Mouse (Mus musculus) adrenal gland, adult 8-10 months (tissue): ENCODE data around the gene Zfp639. TPM values are rescaled to one million over a fixed set of nuclear protein-coding genes. Genes with fewer than 3 reads are reported as not detected.
A peak's percentile ranks its signal among the peaks of the same experiment; 100 is the strongest.

Source experiments
- DNase-seq: peaks from one replicate; pipeline ENCODE4 v3.0.0; 2022
- total RNA-seq, 4 experiments: library from RNA; stranded (reverse); gene quantifications; 2 replicates each; pipeline ENCODE4 v1.2.4; 2022

Gene Zfp639
- 10 to 100 TPM; 30.3 to 51.2 (median 37.4) TPM for total RNA-seq

DNA sequence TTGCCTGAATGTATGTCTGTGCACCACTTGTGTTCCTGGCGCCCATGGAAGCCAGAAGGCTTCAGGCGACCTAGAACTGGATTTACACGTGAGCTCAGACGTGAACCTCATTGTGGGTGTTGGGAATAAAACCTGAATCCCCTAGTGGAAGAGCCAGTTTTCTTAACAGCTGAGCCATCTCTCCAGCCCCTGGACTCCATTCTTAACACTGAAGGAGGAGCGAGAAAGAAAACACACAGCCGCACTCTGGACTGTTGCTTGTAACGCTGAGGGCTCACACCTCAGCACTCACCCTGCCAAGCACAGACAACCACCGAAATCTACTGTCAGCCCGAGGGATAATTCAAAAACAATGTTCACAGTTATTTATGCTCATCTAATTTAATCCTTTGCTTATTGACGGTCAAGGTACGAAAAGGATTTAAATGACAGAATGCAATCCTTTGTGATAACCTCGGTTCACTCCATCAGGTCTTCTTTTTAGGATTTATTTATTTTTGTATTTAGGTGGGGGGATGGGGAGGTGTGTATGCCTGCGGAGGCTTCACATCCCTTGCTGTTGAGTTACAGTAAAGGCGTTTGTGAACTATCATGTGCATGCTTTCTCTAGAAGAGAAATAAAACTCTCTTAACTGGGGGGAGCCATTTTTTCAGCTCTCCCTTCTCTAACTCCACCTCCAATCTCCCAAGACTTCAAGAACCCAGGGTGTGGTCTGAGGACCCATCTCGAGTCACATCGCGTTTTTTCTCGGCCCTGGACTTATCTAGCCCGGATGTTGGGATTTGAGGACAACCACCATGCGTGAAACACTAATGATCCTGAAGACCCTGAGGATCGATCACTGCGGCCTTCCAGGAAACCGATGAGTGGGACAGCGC is at the start of gene Zfp639:
Gene Zfp639, plus strand, starts transcription at position 764 of the 879 bp plus-strand sequence.
- DNase-seq: no peak

DNA sequence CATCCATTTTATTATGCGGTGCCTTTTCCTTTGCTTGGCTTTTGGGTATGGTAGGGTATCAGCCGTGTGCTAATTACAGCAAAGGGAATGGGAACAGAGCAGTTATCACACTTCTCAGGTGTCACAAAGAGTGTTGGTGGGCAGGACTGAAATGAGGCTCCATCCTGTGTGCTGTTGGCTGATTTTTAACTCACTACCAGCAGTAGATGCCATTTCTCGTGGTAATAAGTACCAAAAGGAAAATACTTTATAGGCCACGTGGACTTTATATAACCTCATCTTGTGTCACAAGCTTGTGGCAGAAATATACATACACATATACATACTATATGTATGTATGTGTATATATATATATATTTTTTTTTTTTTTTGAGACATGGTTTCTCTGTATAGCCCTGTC is 42.7 kb upstream of the Zfp639 start:
- DNase-seq: no peak

DNA sequence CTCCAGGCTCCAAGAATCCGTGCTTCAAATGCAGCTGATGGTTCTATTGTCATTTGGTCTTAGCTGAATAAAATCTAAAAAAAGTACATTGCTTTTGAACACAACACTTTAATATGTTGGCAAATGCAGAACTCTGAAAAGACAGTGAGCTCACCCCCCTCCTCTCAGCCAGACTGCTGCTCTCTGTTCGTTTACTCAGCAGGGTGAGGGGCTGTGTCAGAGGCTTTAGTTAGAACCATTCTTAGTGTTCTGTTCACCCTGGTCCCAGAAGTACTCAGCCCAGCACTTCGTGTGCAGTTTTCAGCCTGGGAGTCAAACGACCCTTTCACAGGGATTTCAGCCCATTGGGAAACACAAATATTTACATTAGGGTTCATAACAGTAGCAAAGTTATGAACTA is 41.6 kb upstream of the Zfp639 start:
- DNase-seq: no peak

DNA sequence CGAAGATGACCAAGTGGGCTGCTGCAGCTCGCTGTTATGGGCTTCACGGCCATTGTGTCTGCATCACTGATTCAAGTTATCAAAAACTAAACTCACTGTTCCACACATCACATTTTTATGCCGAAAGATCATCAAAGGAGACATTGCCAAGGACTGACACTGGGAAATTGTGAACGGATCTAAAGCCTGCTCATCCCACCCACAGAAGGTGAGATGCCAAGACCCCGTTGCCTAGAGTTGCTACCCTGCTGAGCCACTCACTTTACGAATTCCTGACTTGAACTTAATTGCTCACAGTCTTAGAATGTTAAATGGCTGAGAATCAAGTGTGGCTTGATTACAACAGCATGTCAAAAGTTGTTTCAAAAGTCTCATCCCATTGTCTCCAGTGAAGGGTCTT is 39.6 kb upstream of the Zfp639 start:
- no peak for DNase-seq

DNA sequence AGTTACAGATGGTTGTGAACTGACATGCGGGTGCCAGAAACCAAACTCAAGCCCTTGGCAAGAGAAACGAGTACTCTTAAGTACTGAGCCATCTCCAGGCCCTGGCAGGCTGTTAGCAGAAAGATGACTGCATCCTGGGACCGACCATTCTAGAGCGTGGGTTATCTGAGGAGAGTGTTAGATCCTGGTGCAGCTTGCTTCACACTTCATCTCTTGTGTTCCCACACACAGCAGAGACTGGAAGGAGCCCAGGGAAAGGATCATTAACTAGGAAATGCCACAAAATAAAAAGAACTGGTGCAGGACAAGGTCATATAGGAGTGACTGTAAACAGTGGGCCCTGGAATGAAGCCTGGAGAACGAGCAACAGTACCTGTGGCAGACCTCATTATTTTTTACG is 39.0 kb upstream of the Zfp639 start:
- no peak for DNase-seq

DNA sequence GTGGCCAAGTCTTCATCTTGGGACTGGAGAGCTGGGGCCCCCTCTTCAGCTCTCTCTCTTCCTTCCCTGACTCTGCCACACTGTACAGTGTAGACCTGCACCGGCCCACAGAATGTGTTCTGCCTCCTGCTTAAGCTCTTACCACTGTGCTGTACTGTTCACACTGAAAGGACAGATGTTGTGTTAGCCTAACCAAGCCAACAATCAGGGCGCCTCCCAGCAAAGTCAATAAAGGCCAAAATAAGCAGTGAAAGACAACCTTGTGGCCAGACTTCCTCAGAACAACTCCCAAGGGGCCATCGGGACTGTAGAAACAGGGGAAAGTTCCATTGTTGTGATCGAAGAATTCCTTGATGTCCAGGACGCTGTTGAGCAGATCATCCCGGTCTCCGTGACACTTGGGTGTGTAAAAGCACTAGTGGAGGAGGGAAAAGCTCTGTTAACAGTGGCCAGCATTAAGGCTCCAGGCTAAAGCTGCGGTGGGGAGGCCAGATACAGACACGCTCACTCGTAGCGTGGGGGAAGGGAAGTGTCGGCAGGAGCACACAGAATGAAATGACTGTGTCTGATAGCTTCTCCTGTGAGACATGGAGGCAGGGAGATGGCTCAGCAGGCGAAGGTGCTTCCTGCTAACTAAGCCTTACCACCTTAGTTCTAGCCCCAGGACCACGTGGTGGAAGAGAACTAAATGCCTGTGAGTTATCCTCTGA is 37.7 kb upstream of the Zfp639 start:
- no peak for DNase-seq

DNA sequence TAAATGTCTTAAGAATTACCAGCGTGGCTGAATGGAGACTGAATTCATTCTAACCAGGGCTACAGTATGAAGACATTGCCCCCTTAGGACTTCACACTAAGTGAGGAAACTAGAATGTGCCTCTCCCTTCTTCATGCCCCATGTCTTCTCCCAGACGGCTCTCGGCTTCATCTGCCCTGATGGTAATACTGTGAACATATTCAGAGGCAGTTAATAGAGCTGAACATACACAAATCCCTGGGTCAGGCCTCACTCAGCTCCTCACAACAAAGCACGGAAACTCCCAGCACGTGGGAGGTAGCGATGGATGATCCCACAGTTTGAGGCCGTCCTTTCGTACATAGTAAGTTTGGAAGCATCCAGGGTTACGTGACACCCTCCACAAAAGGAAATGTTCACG is 36.9 kb upstream of the Zfp639 start:
- DNase-seq: no peak

DNA sequence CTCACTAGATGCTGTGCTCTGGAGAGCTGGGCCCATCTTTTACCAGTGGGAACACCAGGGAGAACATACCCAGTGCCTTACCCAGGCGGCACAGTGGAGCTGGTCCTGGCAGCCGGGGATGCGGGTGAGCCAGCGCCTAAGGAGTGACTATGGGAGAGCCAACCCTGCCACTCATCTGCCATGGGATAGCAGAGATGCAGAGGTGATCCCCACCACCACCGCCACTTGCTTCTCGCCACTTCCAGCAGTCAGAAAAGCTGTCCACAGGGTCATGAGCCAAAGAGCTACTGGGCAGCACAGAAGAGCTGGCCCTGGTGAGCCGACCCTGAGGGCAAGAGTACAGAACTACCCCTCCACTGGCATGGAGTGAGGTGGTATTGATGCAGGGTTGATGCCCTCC is 30.1 kb upstream of the Zfp639 start:
- no peak for DNase-seq

DNA sequence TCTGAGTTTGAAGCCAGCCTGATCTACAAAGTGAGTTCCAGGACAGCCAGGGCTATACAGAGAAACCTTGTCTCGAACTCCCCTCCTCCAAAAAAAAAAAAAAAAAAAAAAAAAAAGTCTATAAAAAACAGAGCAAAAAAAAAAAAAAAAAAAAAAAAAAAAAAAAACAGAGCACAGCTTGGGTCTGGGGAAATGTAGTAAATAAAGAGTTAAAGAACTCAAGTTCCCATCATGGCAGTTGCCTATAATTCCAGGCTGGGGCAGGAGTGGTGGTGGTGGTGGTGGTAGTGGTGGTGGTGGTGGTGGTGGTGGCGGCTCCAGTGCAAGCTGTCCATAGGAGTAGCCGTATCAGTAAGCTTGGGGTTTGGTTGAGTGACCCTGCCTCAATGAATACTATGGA is 27.0 kb upstream of the Zfp639 start:
- no peak for DNase-seq

DNA sequence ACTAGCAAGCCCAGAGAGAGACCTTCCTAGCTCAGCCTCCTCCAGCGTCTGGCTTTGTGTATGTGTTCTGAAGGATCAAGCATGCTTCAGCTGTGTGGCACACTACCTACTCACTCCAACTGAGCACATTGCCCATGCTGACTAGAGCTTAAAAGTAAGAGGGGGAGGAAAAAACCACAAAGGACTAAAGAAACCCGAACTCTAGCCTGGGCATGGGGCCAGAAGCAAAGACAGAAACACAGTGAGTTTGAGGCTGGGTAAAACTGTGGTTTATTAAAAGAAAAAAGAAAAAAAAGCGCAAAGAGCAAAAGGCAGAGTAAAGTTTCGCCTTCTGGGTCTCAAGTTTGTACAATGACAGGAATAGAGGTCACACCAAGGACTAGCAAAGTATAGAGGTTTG is 23.5 kb upstream of the Zfp639 start:
- no peak for DNase-seq

DNA sequence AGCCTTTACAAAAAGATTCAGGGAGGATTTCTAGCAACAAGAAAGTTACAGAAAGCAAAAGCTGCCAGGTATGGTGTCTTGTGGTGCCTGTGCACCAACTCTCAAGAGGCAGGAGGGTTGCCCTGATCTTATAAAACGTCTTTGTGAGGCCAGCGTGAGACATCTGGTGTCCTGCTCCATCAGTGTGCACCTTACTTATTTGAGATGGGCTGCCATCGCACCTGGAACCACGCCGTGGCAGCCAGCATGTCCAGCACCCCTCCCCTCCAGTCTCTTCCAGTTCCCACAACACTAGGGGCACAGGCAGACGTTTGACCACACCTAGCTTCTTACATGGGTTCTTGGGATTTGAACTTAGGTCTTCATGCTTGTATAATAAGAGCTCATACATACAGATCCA is 21.9 kb upstream of the Zfp639 start:
- DNase-seq: no peak

DNA sequence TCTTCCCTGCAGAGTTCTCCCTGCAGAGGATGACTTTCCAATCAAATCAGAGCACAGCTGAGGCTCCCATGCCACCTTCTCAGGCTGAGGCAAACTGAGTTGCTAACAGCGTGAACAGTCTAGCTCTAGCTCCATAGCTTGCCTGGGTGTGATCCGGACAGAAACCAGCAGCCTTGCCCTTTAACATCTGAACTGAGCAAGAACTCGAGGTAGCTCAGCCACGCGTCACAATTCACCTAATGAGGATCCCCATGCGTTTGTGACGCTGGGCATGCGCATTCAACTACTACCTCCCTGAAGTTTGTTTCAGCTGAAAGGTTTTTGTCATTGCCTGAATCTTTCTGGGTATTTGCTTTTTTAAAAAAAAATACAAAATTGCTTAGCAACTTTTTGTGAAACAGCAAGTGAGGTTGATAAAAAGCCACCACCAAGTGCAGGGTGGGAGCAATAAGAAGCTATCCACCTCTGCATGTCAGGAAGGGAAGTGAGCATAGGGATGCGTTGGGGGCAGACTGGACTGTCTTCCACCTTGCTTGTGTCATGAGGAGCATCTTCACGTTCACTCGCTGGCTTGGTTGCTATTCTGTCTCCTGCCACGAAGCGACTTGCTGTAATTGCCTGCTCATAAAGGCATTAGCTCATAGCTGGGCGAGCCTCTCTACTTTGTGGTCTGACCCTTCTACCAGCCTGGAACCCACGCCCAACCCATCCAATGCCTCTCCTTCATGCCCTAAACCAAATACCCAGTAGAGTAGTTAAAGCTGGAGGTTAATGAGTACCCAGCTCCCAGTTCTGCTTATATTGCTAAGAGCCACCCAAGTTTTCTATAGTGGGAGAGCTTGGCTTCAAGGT is 19.8 kb upstream of the Zfp639 start:
- DNase-seq: no peak

DNA sequence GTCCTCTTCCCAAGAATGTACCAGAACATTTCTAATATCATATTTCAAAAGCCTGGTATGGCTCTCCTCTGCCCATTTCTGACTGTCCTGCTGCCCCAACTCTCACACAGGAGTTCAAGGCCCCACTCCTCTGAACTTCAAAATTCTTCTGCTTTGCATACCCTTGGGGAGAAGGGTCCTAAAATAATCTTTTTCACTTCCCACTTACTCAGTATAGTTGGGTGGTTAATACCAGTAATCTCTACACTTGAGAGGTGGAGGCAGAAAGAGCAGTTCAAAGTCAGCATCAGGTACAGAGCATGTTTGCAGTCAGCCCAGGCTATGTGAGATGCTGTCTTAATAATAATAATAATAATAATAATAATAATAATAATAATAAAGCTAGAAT is 19.1 kb upstream of the Zfp639 start:
- no peak for DNase-seq

DNA sequence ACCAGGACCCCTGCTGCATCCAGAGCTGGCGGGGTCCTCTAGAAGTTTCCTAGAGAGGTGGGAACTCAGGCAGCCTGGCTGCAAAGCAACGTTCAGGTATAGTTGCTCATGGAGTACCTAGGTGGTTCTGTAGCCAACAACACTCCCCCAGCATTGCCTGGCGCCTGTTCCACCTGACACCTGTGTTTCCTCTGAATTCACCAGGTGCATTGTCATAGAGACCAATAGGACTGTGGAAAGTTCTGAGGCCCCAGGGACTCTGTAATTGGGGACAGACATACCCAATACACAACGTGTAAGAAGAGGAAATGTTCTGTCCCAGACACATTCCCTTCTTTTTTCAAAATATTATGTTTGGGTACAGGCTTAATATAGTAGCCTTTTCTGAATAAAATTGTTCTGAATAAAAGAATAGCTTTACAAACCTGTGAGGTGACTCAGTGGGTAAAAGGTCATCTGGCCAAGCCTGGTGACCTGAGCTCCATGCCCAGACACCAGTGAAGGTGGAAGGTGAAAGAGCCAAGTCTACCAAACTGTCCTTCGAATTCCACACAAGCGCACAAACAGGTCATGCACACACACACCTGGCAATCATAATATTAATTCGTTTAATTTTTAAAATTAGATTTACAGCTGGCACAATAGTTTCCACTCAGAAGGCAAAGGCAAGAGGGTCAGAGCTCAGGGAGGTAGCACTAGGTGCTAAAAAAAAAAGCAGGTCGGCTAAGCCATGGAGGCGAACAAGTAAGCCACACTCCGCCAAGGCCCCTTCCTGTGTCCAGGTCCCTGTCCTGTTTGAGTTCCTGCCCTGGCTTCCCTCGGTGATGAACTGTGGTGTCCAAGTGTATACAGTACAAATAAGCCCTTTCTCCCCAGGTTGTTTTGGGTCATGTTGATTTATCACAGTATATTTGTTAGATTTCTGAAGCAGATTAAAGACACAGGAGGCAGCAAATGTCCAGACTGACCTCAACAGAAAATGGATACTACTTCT is 17.7 kb upstream of the Zfp639 start, which contains the start of gene Kcnmb3:
Gene Kcnmb3, minus strand, starts transcription at position 135 of the 994 bp plus-strand sequence.
- no peak for DNase-seq

DNA sequence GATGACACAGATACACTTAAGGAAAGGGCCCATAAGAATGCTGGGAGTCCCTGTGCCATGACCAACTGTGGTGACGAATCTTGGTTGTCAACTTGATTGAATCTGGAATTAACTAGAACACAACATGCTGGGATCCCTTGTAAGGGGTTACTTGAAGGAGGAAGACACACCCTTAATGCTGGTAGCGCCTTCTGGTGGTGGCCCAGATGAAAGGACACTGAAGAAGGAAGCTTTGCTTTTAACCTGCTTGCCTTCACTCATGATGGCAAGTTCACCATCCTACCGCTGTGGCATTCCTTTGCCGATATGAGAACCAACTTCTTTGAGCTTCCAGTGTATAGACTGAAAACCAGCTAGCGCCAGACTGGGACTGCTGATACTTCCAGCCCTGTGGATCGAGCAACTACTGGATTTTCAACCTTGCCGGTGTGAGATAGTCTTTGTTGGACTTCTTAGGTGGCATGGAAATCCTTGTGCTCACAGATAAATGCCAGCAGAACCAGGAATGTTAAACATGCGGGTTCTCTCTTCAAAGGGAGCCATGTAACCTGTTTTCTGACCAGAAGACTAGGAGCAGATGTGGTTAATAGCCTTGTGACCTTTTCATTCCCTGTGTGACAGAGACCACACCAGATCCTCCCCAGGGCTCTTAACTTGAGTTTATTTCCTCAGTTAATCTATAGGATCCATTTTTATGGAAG is 15.5 kb upstream of the Zfp639 start:
- DNase-seq: no peak

DNA sequence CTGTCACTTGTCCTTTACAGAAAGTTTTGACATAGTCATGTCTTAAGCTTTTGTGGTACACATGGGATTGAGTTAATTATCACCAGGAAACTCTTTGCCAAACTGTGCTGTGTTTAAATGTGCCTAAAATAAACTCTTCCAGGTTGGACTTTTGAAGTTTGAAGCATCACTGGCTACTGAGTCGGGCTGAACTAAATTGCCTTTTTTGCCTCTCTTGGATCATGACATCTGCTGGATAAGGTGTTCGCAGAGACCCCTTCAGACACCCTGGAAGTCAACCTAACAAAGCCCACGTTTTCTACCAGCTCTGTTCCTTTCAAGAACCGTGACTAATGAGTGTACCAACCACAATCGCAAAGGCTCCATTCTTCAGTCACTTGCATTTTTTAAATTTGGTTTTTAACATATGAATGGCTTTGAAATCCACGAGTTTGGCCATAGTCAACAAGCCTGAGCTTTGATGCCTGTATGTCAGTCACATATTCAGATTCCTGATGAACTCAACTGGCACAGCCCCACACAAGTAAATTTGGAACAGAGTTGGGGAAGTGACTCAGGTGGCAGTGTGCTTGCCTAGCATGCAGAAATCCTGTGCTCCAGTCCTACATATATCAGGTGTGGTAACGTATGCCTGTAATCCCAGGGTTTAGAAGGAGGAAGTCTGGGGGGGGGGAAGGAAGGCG is 14.8 kb upstream of the Zfp639 start:
- no peak for DNase-seq

DNA sequence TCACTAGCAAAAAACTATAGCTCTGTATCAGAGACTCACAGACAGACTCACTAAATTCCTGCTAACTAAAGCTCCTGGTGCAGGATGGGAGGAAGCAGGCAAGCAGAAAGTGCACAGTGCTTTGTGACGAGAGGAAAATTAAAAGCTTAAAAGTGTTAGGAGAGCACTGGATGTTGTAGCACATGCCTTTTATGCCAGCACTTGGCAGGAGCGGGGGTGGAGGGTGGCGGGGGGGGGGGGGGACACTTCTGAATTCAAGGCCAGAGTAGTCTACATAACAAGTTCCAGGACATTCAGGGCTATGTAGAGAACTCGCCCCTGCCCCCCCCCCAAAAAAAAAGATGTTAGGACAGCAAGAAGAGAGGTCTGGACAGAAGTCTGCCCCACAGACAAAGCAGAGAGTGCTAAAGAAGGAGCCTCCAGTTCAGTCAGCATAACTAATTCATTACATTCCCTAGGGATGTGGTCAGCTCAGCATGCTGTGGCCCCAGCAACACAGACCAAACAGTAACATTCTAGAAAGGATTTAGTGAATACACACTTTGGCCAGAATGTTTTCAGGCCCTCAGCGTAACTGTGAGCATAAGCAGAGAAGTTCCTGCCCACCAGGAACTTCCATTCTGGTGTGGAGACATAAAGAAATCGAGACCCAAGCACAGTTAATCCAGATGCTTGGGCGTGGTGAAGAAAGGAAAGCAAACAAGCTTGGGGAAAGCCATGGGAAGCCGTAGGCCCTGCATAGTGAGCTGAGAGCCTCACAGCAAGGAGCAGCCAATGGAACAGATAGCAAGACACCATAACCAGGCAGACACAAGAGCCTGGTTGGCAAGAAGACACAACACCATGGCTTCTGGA is 14.0 kb upstream of the Zfp639 start:
- no peak for DNase-seq

DNA sequence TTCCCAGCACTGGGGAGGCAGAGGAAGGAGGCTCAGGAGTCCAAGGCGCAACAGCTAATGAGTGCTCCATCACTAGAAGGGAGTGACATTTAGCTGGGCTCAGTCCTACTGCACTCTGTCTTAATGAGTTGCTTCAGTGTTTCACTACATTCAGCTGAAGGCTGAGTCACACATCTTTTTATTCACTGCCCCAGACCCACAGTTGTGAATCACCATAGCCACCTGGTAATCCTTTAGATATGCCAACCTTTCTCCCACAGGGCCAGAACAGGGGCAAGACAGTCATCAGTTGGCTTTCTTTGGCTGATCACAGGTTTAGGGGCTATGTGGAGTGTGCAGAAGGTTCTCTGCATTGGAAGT is 13.4 kb upstream of the Zfp639 start:
- DNase-seq: no peak

DNA sequence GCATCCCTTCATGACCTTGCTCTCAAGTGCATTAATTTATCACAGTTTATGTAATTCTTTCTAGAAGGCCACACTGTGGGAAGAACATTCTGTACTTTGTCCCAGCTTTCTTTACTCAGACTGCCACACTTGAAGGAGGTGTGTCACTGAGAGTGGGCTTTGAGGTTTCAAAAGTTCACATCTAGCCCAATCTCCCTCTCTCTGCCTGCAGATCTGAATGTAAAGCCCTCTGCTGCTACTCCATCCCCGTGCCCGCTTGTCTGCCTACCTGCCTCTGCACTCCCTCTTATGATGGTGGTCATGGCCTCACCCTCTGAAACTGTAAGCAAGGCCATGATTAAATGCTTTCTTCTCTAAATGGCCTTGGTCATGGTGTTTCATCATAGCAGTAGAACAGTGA is 9.7 kb upstream of the Zfp639 start:
- DNase-seq: peak; percentile 32

DNA sequence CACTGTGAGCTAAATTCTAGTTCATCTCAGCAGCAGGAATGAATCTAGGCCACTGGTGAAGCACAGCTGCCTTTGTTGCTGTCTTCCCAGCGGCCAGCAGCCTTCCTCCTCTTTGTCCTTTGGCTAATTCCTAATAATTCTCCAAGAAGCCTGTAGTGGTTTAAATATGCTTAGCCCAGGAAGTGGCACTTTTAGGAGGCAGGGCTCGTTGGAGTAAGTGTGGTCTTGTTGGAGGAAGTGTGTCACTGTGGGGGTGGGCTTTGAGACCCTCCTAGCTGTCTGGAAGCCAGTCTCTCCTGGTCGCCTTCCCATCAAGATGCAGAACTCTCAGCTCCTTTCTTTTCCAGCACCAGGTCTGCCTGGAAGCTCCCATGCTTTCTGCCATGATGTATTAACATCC is 4.2 kb upstream of the Zfp639 start:
- no peak for DNase-seq
